Mouse (Mus musculus) gastrocnemius, adult 18-20 months (tissue): ENCODE results near the gene Adgrd1. TPM values are rescaled to one million over a fixed set of nuclear protein-coding genes. Genes with fewer than 3 reads are reported as not detected.
"Not testable (repeated sequence)": the region's sequence is repeated elsewhere in the genome, so short reads cannot be mapped to it uniquely, and the experiment has no call there.

Experiments
- DNase-seq: peaks from one replicate; pipeline ENCODE4 v3.0.0; 2021; ENCODE audit warnings: low spot score
- total RNA-seq, 2 experiments: library from RNA; stranded (reverse); gene quantifications; 2 replicates each; pipeline ENCODE4 v1.2.3; 2021

The Adgrd1 gene
- total RNA-seq, 2 experiments from 2014 or later = 3.5 to 5.7 TPM

GRCm38 (mm10) chr5:129092345-129093065 is 4.0 kb upstream of the Adgrd1 start:
- no peak for DNase-seq

GRCm38 (mm10) chr5:129093158-129093557 is 3.4 kb upstream of the Adgrd1 start:
- DNase-seq = no peak

- DNase-seq = no peak
These were observed 2.3 kb upstream of the Adgrd1 start for GRCm38 (mm10) chr5:129094236-129094635.

GRCm38 (mm10) chr5:129104043-129104442 is 7.5 kb downstream of the Adgrd1 start:
- no peak for DNase-seq

- no peak for DNase-seq
These were observed 15.2 kb downstream of the Adgrd1 start for GRCm38 (mm10) chr5:129111729-129112128.

GRCm38 (mm10) chr5:129113741-129114476 is 17.4 kb downstream of the Adgrd1 start:
- DNase-seq = peak; percentile 42

GRCm38 (mm10) chr5:129116299-129116698 is 19.7 kb downstream of the Adgrd1 start:
- no peak for DNase-seq

- no peak for DNase-seq
These were observed 21.1 kb downstream of the Adgrd1 start for GRCm38 (mm10) chr5:129117593-129118113.

GRCm38 (mm10) chr5:129118523-129118922 is 22.0 kb downstream of the Adgrd1 start:
- DNase-seq = no peak

GRCm38 (mm10) chr5:129119146-129119545 is 22.6 kb downstream of the Adgrd1 start:
- peak; percentile 43 for DNase-seq

GRCm38 (mm10) chr5:129121654-129122285 is 25.2 kb downstream of the Adgrd1 start:
- DNase-seq = no peak

GRCm38 (mm10) chr5:129122491-129122890 is 25.9 kb downstream of the Adgrd1 start:
- no peak for DNase-seq

- peak; percentile 58 for DNase-seq
These were observed 27.7 kb downstream of the Adgrd1 start for GRCm38 (mm10) chr5:129124070-129124828.

- DNase-seq = not testable (repeated sequence)
These were observed 31.8 kb downstream of the Adgrd1 start for GRCm38 (mm10) chr5:129128310-129128709.

- DNase-seq = peak; percentile 71
These were observed 33.8 kb downstream of the Adgrd1 start for GRCm38 (mm10) chr5:129130301-129130700.

GRCm38 (mm10) chr5:129137405-129137804 is 40.9 kb downstream of the Adgrd1 start:
- DNase-seq = no peak

- peak; percentile 24 for DNase-seq
These were observed 42.0 kb downstream of the Adgrd1 start for GRCm38 (mm10) chr5:129138576-129138975.

GRCm38 (mm10) chr5:129142801-129143200 is 46.3 kb downstream of the Adgrd1 start:
- no peak for DNase-seq

GRCm38 (mm10) chr5:129145307-129145935 is 48.9 kb downstream of the Adgrd1 start:
- DNase-seq = no peak

GRCm38 (mm10) chr5:129146892-129147509 is 50.5 kb downstream of the Adgrd1 start:
- no peak for DNase-seq
